Mouse (Mus musculus) cerebellum, adult 2 months (tissue): ENCODE data around the gene Tex11.

Source experiments
- CTCF ChIP-seq: fragments of 200-500 bp; IDR thresholded peaks from 2 replicates; pipeline ENCODE4 v1.5.1; 2011; ENCODE audit warnings: low read depth, mild to moderate bottlenecking, control low read depth, low read length, moderate library complexity, borderline replicate concordance; ENCODE audit not compliant: insufficient read depth
- POLR2A ChIP-seq: fragments of 200-500 bp; IDR thresholded peaks from 2 replicates; pipeline ENCODE4 v1.6.1; 2011; ENCODE audit warnings: low read length, control low read depth, borderline replicate concordance; ENCODE audit not compliant: insufficient read depth

GRCm38 (mm10) chrX:100796041-100796740, 263.3 kb downstream of the Tex11 start:
- TF ChIP-seq CTCF: no peak
- no peak for TF ChIP-seq POLR2A
